Mouse (Mus musculus) lung, postnatal 36 days (tissue): ENCODE data around the gene Wnk2.
A peak's percentile ranks its signal among the peaks of the same experiment; 100 is the strongest.
"Not testable (repeated sequence)": the region's sequence is repeated elsewhere in the genome, so short reads cannot be mapped to it uniquely, and the experiment has no call there.

Experiments
- DNase-seq: peaks from one replicate; pipeline ENCODE4 v3.0.0; 2022; ENCODE audit warnings: mixed read lengths

The Wnk2 gene

DNA sequence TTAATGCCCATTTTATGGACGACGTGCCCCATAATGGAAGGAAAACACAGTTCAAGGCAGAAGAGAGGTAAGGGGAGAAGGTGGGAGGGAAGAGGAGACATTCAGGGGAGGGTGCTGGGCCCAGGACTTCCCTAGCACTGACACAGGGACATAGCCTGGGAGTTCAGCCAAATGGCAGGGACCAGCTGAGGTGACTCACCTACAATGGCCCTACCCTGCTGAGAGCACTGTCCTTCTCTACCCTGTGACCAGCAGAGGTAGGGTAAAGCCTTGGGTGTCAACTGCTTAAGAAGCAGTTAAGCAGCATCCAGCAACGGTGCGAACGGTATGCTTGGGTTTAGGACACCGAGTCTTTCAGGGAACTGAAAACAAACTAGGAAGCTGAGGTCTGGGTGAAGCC is 58.9 kb downstream of the Wnk2 start:
- no peak for DNase-seq

GRCm38 (mm10) chr13:49087420-49087819 is 60.4 kb downstream of the Wnk2 start:
- no peak for DNase-seq

GRCm38 (mm10) chr13:49086431-49086830 is 61.4 kb downstream of the Wnk2 start:
- DNase-seq: no peak

- no peak for DNase-seq
These were observed 62.6 kb downstream of the Wnk2 start for GRCm38 (mm10) chr13:49085211-49085610.

GRCm38 (mm10) chr13:49084781-49085180 is 63.0 kb downstream of the Wnk2 start:
- DNase-seq: no peak

DNA sequence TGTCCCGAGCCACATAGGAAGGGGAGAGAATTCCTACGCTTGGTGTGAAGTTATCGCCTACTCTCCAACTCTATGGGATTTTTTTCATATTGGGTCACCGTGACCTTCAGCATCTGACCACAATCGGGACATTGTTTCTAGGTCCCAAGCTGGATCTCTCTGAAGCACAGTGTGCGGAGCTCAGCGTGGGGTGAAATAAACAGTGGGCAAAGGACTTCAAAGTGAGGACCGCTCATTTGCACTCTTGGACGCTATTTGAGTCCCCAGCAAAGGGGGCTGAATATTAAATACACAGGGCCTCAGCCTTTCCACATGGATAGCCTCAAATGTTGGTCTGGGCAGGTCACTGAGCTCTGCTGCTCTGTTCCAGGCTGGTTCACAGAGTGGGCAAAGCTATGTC is 63.9 kb downstream of the Wnk2 start:
- DNase-seq: no peak

DNA sequence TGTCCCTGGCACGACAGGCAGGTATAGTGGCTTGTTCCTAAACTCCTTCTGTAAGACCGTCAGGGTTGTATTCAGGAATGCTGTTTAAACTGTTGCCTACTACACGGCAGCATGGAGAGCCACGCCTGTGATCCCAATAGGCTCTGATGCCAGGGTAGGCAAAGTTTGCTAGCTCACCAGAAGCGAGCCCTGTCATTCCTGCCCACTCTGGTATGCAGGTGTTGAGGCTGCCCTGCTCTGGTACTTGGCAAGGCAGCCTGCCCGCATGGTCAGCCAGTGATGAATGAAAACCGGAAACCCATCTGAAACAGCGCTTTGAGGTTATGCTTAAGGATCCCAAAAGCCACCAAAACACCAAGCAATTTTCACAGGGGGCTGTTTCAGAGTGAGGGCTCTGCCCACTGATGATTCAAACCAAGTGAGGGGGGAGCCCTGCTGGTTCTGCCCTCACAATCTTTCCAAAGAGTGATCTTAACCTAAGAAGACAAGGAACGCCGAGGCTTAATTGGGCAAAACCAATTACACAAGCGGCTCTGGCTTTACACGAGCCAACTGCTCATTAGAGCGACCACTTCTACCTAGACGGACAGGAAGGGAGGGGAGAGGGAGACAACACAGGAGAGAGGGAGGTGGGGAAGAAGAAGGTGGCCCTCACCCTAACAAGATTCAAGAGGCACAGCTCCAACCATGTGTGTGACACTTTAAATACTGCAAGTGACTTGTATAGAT is 65.5 kb downstream of the Wnk2 start:
- no peak for DNase-seq

DNA sequence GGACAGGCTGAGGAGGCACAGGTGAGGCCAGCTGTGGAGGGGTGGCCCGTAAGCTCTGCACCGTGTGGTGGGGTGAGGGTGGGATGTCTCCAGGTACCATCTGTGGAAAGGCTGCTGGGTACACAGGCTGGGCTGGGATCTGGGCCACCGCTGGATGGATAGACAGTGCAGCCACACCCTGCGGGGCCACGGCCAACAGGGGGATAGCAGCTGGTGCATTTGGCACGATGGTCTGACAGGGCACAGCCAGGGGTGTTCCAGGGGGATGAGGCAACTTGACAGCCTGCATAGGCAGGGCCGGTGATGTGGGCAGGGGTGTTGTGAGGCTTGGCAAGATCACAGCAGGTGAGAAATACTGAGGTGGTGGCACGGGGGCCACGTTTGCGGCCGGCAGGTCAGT is 71.6 kb downstream of the Wnk2 start:
- no peak for DNase-seq

DNA sequence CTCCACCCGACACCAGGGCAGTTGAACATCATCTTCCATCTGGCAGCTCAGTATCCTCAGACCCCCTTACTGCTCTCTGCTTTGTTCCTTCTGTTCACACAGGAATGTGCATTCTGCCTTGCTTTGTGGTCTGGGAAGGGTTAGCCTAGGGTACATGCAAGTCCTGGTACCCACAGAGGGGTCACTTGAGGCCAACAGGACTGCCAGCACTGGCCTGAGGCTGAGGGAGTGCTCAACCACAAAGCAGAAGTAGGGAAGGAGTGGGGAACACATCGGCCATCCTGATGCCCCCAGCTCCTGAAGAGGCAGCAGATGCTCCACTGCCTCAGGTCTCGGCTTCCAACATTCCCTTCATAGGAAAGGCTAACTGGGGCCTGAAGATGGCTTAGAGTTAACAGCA is 72.4 kb downstream of the Wnk2 start:
- DNase-seq: no peak

DNA sequence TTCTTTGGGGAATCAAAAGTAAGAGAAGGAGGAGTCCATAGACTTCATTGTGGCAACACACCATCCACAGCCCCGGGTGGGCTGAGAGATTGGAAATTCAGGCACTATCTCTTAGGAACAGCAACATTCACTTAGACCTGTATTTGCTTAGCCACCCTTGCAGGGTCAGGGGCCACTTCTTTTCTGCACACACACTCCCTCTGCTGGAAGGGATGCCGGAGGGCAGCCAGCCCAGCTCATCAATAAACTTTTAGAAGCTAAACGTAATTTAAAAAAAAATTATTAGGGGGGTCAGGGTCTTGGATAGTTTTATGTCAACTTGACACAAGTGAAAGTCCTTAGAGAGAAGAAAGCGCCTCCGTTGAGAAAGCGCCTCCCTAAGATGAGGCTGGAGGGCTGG is 74.5 kb downstream of the Wnk2 start:
- DNase-seq: no peak

DNA sequence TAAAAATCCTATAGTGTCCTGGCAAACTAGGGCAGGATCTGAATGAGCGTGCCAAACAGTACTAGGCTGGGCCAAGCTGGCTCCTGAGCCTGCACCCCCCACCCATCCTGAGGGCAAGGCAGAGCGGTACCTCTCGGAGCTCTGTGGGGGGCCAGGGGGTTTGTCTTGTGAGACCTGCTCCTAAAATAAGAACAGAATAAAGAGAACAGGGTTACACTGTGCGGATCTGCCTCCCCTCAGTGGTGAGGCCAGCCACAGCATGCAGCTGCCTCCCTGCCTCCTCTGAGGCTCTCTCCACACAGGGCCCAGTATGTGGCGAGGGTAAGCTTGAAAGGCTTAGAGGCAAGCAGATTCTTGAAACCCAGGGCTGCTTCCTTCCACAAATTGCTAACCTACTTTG is 76.0 kb downstream of the Wnk2 start:
- no peak for DNase-seq

DNA sequence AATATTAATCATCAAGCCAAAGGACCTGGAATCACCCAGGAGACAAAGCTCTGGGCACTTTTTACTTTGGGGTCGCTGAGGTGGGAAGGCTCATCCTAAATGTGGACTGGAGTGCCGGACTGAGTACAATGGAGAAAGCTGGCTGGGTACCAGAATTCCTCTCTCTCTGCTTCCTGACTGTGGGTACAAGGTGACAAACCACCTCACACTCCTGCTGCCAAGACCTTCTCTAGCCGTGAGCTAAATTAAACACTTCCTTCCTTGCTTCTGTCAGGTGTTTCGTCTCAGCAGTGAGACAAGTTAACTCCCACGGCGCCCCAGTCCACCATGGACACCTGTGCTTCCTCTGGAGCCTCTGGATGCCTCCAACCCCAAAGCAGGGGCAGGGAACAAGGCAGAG is 77.8 kb downstream of the Wnk2 start:
- no peak for DNase-seq

GRCm38 (mm10) chr13:49069393-49069792 is 78.4 kb downstream of the Wnk2 start:
- DNase-seq: no peak

DNA sequence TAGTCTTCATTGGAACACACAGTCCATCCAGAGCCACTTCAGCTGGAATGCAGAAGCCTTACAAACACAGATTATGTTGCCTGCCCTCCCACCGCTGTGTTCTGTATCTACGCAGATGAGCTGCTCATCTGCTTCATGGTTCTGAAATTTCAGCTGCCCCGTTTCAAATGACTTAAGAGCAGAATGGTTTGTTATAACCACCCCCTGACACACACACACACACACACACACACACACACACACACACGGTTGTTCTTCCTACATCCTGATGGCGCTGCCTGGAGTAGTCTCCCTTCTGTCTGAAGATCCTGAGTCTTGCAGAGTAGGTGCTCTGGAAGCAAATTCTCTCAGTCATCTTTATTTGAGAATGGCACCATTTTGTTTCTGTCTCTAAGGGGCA is 83.6 kb downstream of the Wnk2 start:
- no peak for DNase-seq

- DNase-seq: no peak
These were observed 87.4 kb downstream of the Wnk2 start for GRCm38 (mm10) chr13:49060456-49060855.

DNA sequence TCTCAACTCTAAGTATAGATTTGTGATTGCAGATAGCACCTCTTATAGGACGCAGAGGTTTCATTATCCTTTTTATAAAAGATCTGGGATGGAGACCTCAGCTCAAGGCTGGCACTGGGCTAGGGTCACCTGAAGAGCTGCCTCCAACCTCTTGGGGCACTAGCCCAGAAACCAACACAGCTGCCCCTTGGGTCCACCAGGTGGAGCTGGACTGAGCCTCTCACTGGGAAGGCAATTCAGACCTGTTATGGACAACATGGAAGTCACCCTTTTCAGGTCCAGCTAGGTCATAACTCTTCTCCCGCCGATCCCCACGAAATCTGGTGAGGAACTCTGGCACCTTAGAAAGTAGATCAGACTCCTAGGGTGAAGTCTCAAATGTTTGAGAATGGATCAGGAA is 89.3 kb downstream of the Wnk2 start:
- peak; percentile 56 for DNase-seq

DNA sequence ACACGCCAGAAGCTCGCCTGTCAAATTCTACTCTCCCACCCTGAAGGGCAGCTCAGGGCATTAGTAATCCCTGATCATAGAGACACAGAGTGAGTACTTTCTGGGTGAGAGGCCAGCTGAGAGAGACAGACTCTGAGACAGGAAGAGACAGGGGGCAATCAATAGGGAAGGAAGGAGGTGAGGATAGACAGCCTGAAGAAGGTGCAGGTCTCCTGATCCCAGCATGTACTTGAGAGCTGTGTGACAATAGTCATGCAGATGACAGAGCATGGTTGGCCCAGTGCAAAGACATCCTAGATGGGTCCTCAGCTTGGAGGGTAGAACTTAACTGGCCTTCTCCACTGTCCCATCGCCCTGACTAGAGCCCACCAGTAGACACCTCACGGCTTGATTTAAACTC is 91.5 kb downstream of the Wnk2 start:
- DNase-seq: no peak

DNA sequence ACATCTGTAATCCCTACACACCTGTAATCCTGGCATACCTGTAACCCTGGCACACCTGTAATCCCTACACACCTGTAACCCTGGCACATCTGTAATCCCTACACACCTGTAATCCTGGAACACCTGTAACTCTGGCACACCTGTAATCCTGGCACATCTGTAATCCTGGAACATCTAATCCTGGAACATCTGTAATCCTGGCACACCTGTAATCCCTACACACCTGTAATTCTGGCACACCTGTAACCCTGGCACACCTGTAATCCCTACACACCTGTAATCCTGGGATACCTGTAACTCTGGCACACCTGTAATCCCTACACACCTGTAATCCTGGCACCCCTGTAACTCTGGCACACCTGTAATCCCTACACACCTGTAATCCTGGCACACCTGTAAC is 93.1 kb downstream of the Wnk2 start:
- not testable (repeated sequence) for DNase-seq

- no peak for DNase-seq
These were observed 94.5 kb downstream of the Wnk2 start for GRCm38 (mm10) chr13:49053333-49053732.

- peak; percentile 22 for DNase-seq
These were observed 95.3 kb downstream of the Wnk2 start for GRCm38 (mm10) chr13:49052512-49052911.

GRCm38 (mm10) chr13:49047393-49047792 is 100.4 kb downstream of the Wnk2 start:
- DNase-seq: peak; percentile 13

- no peak for DNase-seq
These were observed 103.7 kb downstream of the Wnk2 start for GRCm38 (mm10) chr13:49044145-49044561.

DNA sequence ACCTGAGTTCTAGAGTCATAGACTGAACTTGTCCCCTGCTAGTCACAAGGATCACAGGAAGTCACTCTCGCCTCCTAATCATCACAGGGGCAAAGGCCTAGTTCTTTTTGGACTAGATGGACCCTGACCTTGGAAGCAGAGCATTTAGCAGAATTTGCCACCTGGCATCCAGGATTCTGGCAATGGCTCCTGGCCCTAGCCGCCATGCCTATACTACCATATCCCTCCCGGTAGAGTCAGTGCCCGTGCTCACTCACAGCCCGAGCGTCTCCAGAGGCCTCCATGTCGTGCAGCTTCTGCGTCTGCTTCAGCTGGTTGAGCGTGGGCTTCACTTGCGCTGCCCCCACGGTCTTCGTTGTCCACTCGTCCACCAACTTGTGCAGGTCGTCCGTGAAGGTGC is 105.4 kb downstream of the Wnk2 start:
- no peak for DNase-seq

GRCm38 (mm10) chr13:49036928-49037574 is 110.8 kb downstream of the Wnk2 start:
- peak; percentile 56 for DNase-seq

DNA sequence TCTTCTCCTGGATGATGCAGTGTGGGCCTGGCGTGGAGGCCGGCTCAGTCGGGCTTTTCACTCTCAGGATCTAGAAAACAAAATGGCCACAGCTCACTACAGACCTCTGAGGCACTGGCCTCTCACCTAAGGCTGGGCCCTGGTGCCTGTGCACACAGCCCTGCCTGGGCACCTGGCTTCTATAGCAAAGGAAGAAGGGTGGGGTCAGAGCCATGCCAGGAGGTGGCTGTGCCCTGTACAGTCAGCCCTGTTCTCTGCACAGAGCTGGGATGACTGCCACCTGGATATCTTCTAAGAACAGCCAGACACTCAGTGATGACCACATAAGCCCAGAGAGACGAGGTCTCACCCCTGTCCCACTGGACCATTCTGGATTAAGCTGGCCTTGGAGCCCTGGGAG is 111.4 kb downstream of the Wnk2 start:
- no peak for DNase-seq
